Mouse (Mus musculus) heart, postnatal 0 days (tissue): Measurements from ENCODE around the gene Slc9a9. TPM values are rescaled to one million over a fixed set of nuclear protein-coding genes. Genes with fewer than 3 reads are reported as not detected.
A peak's percentile ranks its signal among the peaks of the same experiment; 100 is the strongest.
"Not testable (repeated sequence)": the region's sequence is repeated elsewhere in the genome, so short reads cannot be mapped to it uniquely, and the experiment has no call there.

Source experiments
- ATAC-seq: fragments of 200-750 bp; cut with Nextera tagmentation; 2 replicates; pipeline ENCODE4 v1.8.0; 2017; ENCODE audit warnings: low read depth, moderate number of reproducible peaks, moderate library complexity; ENCODE audit not compliant: insufficient read depth
- DNase-seq: peaks from one replicate; pipeline ENCODE4 v3.0.0-alpha.2; 2016; ENCODE audit warnings: low spot score
- H3K27ac ChIP-seq: fragments of 300-500 bp; sonication (generic); 2 replicates; pipeline ENCODE4 v1.5.1; 2014; ENCODE audit warnings: low read depth, mild to moderate bottlenecking
- H3K27me3 ChIP-seq: fragments of 300-500 bp; sonication (generic); 2 replicates; pipeline ENCODE4 v1.6.1; 2014; ENCODE audit warnings: low read length, mixed read lengths; ENCODE audit not compliant: control insufficient read depth, insufficient read depth
- H3K36me3 ChIP-seq: fragments of 300-500 bp; sonication (generic); replicated peaks from 2 replicates; pipeline ENCODE4 v1.6.1; 2014; ENCODE audit warnings: low read length, mixed read lengths; ENCODE audit not compliant: control insufficient read depth, insufficient read depth
- H3K4me1 ChIP-seq: fragments of 300-500 bp; sonication (generic); 2 replicates; pipeline ENCODE4 v1.6.1; 2014; ENCODE audit warnings: antibody characterized with exemption; ENCODE audit not compliant: control insufficient read depth, insufficient read depth
- H3K4me2 ChIP-seq: fragments of 300-500 bp; sonication (generic); 2 replicates; pipeline ENCODE4 v1.6.1; 2014; ENCODE audit warnings: low read depth, mild to moderate bottlenecking, low read length, moderate library complexity
- H3K4me3 ChIP-seq: fragments of 300-500 bp; sonication (generic); 2 replicates; pipeline ENCODE4 v1.5.1; 2014; ENCODE audit warnings: low read depth, low read length
- H3K9ac ChIP-seq: fragments of 300-500 bp; sonication (generic); replicated peaks from 2 replicates; pipeline ENCODE4 v1.6.1; 2014; ENCODE audit warnings: low read depth, low read length, mixed read lengths
- H3K9me3 ChIP-seq: fragments of 300-500 bp; sonication (generic); replicated peaks from 2 replicates; pipeline ENCODE4 v1.6.1; 2016; ENCODE audit warnings: low read length; ENCODE audit not compliant: control insufficient read depth
- CTCF ChIP-seq: IDR thresholded peaks from 2 replicates; pipeline ENCODE4 v1.5.1; 2016; ENCODE audit warnings: antibody characterized with exemption, control low read depth, low read depth
- EP300 ChIP-seq: IDR thresholded peaks from 2 replicates; pipeline ENCODE4 v1.6.1; 2016; ENCODE audit warnings: antibody characterized with exemption, low read depth
- WGBS: fragments of 180-500 bp; shearing (Covaris S2); extraction: QIAGEN DNeasy Blood & Tissue Kit; methylation state at CpG from one replicate; pipeline ENCODE4 v1.1.7; 2014; 5-methylcytosine and 5-hydroxymethylcytosine counted together
- polyA plus RNA-seq: library from polyadenylated mRNA; unstranded; fragments of >200 nt; fragmentation: Nextera tagmentation; extraction: Ambion mirVana; gene quantifications from 2 replicates; pipeline ENCODE4 v1.2.1, GENCODE M21; 2015
- total RNA-seq: library from RNA; depleted of rRNA; stranded (reverse); fragments of >200 nt; gene quantifications from 2 replicates; pipeline ENCODE4 v1.2.3, GENCODE M21; 2014; ENCODE audit warnings: low replicate concordance

Gene Slc9a9
- total and polyA plus RNA-seq, 2 experiments from 2014 or later, result 1.9 to 7.1 TPM

- Histone ChIP-seq H3K27ac (no peak overlapping the region), H3K4me3 (no peak overlapping the region), H3K9ac (no peak overlapping the region), H3K4me1 (no peaks in the 10 kb centered on the region), H3K36me3 (no peaks in the 10 kb centered on the region), H3K9me3 (no peaks in the 10 kb centered on the region), H3K4me2 (no peak overlapping the region), H3K27me3 (no peaks in the 10 kb centered on the region)
- ATAC-seq (no peak), DNase-seq (no peak)
- TF ChIP-seq CTCF (no peak), EP300 (no peak)
- 67% methylated on average over 3 of the region's 3 CpGs for WGBS
These were observed 40.8 kb upstream of the Slc9a9 start for GRCm38 (mm10) chr9:94628948-94629347.

GRCm38 (mm10) chr9:94634275-94634674 lies 35.4 kb upstream of the Slc9a9 start:
- 88% methylated on average over 4 of the region's 4 CpGs for WGBS
- not testable (repeated sequence) for H3K27me3 ChIP-seq, DNase-seq

GRCm38 (mm10) chr9:94645631-94646030 lies 24.1 kb upstream of the Slc9a9 start:
- Histone ChIP-seq H3K27me3 (no peaks in the 10 kb centered on the region), H3K36me3 (no peaks in the 10 kb centered on the region), H3K4me3 (no peak overlapping the region), H3K4me1 (no peaks in the 10 kb centered on the region), H3K9me3 (no peaks in the 10 kb centered on the region), H3K9ac (no peak overlapping the region), H3K27ac (no peak overlapping the region), H3K4me2 (no peak overlapping the region)
- ATAC-seq (0 out of 2 replicates have a peak, but pooled peaks have one; percentile 44), DNase-seq (peak; percentile 30)
- TF ChIP-seq EP300 (no peak), CTCF (no peak)
- WGBS, result 19% methylated on average over 6 of the region's 6 CpGs

More at GRCm38 (mm10) chr9:94634275-94634674, 35.4 kb upstream of the Slc9a9 start:
- H3K9me3 ChIP-seq, H3K4me2 ChIP-seq, ATAC-seq, H3K27ac ChIP-seq, H3K4me3 ChIP-seq, H3K36me3 ChIP-seq, H3K4me1 ChIP-seq, H3K9ac ChIP-seq: not testable (repeated sequence)

- H3K27me3 ChIP-seq, result no peaks in the 10 kb centered on the region
- no peak overlapping the region for H3K27ac ChIP-seq
- H3K9me3 ChIP-seq, result no peaks in the 10 kb centered on the region; the same call in 1 of the 2 replicates
- whole genome bisulfite sequencing, result 54% methylated on average over 4 of the region's 4 CpGs
- TF ChIP-seq CTCF, result no peak
- no peak for TF ChIP-seq EP300
- no peak overlapping the region for H3K4me3 ChIP-seq
- H3K4me1 ChIP-seq, result no peaks in the 10 kb centered on the region
- ATAC-seq, result no peak
- no peak overlapping the region for H3K4me2 ChIP-seq
- H3K36me3 ChIP-seq, result no peaks in the 10 kb centered on the region
- no peak overlapping the region for H3K9ac ChIP-seq
- DNase-seq, result no peak
These were observed 22.3 kb upstream of the Slc9a9 start for GRCm38 (mm10) chr9:94647425-94647824.

DNA sequence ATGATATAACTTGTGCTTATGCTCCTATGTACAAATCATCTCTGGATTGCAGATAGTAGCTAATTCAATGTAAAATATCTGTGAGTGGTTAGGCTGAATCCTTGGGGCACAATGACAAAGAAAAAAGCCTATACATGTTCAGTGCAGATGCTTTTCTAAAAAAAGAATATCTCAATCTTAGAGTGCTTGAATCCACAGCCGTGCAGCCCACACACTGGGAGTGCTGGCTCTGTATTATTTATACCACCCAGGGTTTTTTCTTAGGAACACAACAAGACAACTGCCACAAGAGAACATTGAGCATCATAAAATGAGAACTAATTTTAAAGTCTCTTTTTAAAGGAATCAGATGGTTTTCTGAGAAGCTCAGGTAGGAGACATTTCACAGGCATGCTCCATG lies 19.7 kb upstream of the Slc9a9 start:
- Histone ChIP-seq H3K36me3 (no peaks in the 10 kb centered on the region), H3K27ac (no peak overlapping the region), H3K27me3 (no peaks in the 10 kb centered on the region), H3K4me2 (no peak overlapping the region), H3K4me3 (no peak overlapping the region), H3K4me1 (no peaks in the 10 kb centered on the region), H3K9ac (no peak overlapping the region), H3K9me3 (no peaks in the 10 kb centered on the region; the same call in 1 of the 2 replicates)
- TF ChIP-seq CTCF, result no peak
- no peak for TF ChIP-seq EP300
- 34% methylated on average over 1 of the region's 1 CpGs for WGBS
- ATAC-seq (no peak), DNase-seq (no peak)

GRCm38 (mm10) chr9:94653198-94653597 lies 16.5 kb upstream of the Slc9a9 start:
- DNase-seq (no peak), ATAC-seq (no peak)
- Histone ChIP-seq H3K4me2 (no peak overlapping the region), H3K36me3 (no peaks in the 10 kb centered on the region), H3K4me1 (no peaks in the 10 kb centered on the region), H3K9ac (no peak overlapping the region), H3K27ac (no peak overlapping the region), H3K27me3 (no peaks in the 10 kb centered on the region), H3K9me3 (no peaks in the 10 kb centered on the region; the same call in 1 of the 2 replicates), H3K4me3 (no peak overlapping the region)
- 75% methylated on average over 6 of the region's 6 CpGs for WGBS
- TF ChIP-seq EP300, result no peak
